Mouse (Mus musculus) cerebellum, postnatal 36 days (tissue): Measurements from ENCODE around the gene Wnk1.
A peak's percentile ranks its signal among the peaks of the same experiment; 100 is the strongest.
"Not testable (repeated sequence)": the region's sequence is repeated elsewhere in the genome, so short reads cannot be mapped to it uniquely, and the experiment has no call there.

Source experiments
- DNase-seq, 2 experiments: peaks; one replicate each; pipeline ENCODE4 v3.0.0; 2021 to 2022; ENCODE audit warnings: mixed read lengths in 2 of 2

Gene Wnk1

DNA sequence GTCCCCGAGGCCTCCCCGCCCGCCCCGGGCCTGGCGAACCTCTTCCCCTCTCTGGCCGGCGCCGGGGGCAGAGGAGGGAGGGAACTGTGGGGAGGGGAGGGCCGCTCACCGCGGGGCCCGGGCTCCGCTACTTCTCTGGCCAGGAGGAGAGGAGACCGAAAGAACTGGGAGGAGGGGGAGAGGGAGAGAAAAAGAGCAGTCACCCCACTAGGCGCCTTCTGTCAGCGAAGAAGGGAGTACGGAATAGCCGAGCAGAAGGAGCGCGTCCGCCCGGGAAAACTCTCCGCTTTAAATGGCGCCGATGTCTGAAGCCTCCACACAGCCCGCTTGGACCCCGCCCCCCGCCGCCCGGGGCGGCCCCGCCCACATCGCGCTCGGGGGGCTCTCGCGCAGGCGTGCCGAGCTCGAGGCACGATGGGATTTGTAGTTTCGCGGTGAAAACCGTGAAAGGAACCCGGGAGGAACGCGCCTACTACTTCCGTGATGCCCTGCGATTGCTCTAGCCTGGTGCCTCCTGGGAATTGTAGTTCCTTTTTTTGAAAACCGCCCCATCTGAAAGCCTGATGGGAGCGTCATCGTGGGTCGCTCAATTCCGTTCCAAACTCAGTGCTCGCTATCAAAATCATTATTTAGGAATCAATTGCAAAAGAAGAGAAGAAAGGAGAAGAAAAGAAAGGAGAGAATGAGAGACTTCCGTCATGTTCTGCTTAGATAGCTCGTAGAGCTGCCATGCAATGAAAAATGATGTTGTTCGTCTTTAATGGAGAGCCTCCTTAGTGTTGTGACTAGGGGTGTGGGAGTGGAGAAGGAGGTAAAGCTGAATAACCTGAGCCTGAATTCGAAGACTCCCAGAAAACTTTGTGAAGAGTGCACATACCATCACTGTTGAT is at the start of gene Wnk1:
Gene Wnk1, minus strand, starts transcription at position 307 of the 890 bp plus-strand sequence.
- DNase-seq, result peak; percentile 95 to 97

GRCm38 (mm10) chr6:120087041-120087440 is 48.6 kb upstream of the Wnk1 start:
- not testable (repeated sequence) for DNase-seq

GRCm38 (mm10) chr6:120085832-120086231 is 47.4 kb upstream of the Wnk1 start:
- DNase-seq, result no peak

DNA sequence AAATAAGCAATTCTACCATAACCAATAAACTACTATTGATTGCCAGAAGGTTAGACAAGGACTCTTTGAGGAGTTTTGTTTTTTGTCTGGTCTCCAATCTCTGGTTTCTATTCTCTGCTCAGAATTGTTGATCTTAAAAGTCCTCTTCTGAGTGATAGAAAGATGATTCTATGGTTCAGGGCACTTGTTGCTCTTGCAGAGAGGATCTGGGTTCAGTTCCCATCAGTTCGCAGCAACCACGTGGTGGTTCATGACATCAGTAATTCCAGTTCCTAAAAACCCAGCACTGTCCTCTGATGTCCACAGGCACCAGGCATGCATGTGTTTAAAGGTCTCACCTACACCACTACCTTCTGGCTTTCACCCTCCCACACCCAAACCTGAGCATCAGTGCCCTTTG is 46.5 kb upstream of the Wnk1 start:
- DNase-seq, result no peak

DNA sequence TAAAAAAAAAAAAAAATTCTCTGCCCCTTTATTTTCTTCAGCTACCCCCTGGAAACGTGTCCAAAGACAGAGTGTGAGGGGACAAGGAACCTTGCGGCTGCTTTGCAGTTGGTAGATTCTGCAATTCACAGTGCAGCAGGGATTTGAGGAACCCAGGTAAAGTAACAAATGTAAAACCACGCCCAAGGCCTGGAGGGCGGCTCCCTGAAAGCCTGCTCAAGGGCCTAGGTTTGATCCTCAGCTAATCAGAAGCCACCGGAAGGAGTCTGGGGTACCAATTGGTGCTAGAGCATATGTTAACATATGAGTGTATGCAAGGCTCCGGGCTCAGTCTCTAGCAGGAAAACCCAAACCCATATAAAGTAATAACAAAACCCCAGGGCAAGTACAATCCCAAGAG is 45.0 kb upstream of the Wnk1 start:
- DNase-seq, result no peak

DNA sequence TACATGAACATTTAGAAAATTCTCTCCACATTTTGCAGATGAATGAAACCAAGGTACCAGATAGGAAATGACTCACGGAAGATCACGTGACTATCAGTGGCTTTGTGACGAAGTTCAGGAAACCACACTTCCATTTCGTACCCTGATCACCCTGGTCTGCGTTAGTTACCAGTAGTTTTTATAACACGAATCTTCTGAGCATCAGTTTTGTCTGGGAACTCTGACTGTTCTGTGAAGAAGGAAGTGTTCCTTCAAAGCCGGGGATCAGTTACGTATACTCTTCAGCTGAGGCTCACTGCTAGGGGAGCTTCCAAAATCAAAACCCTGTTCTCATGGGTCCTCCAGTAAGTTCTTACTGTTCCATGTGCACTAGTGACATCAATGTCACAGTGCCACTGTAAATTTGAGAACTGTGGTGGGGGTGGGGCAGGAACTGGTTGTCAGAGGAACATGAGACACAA is 44.5 kb upstream of the Wnk1 start:
- DNase-seq, result no peak

DNA sequence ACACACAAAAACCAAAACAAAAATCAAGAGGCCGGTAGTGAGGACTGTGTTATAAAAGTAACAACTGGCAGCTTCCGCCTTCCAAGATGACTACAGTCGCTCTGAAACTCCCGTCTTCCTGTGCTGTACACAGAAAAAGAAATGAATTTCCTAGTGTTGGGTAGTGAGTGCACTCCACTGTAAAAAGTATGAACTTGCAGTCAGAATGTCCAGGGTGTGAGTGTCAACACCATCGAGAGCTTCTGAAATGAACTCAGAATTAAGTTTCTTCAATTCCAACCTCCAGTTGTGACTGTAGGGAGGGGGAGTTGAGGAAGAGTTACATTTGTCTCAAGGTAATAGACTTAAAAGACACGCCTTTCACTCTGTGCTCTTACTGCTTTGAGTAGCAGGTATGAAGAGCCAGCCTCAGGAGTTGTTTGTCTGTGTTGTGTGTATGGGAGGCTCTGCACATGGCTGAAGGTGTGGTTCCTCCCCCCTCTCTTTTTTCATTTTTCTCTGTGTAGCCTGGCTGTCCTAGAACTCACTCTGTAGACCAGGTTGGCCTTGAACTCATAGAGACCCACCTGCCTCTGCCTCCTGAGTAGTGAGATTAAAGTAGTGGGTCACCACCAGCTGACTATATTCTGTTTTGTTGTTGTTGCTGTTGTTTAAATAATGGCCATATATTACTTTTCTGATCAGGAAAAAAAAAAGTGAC is 43.9 kb upstream of the Wnk1 start:
- DNase-seq, result no peak

DNA sequence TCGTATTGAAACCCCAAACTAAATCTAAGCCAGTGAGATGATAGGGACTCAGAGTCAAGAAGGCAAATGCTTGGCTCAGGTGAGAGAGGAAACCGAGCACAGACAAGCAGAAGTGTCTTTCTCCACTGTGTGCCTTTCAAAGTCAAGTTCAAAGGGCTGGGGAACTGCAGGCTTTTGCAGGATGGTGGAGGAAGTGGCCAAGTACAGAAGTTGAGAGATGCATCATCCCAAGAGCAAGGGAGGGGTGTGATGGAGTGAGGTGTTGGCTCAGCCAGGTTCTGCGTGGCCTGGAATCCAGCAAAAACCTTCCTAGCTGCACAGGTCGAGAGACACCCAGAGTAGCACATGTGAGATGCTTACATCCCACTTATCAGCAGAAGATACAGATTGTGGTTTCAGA is 43.0 kb upstream of the Wnk1 start:
- DNase-seq, result no peak

GRCm38 (mm10) chr6:120079547-120079946 is 41.1 kb upstream of the Wnk1 start:
- DNase-seq, result no peak

GRCm38 (mm10) chr6:120076619-120077450 is 38.4 kb upstream of the Wnk1 start:
- no peak for DNase-seq

- DNase-seq, result no peak
Measured at GRCm38 (mm10) chr6:120072630-120073029, 34.2 kb upstream of the Wnk1 start.

GRCm38 (mm10) chr6:120069546-120069945 is 31.1 kb upstream of the Wnk1 start:
- no peak for DNase-seq

- no peak for DNase-seq
Measured at GRCm38 (mm10) chr6:120065552-120066177, 27.2 kb upstream of the Wnk1 start.

DNA sequence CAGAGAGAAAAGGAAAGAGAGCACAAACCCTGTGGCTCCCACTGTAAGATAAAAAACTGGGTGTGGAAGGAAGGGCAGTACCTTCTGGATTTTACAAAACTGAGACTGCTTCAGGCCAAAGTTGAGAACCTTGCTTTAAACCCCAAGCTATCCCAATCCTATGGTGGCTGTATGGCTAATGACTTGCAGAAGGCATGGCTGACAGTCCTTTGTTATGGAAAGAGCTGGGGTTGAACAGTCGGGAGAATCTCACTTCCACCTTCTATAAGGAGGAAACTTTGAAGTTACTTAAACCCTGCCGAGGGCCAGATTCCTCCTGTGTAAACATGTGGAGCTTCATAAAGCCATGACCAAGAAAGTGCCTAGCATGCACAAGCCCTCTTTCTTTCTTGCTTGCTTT is 26.2 kb upstream of the Wnk1 start:
- no peak for DNase-seq

- DNase-seq, result no peak
Measured at GRCm38 (mm10) chr6:120062934-120063333, 24.5 kb upstream of the Wnk1 start.

GRCm38 (mm10) chr6:120055666-120056540 is 17.4 kb upstream of the Wnk1 start:
- DNase-seq, result no peak

- no peak for DNase-seq
Measured at GRCm38 (mm10) chr6:120054412-120054811, 15.9 kb upstream of the Wnk1 start.

GRCm38 (mm10) chr6:120047705-120048292 is 9.3 kb upstream of the Wnk1 start:
- no peak for DNase-seq

GRCm38 (mm10) chr6:120045406-120045805 is 6.9 kb upstream of the Wnk1 start:
- no peak for DNase-seq

DNA sequence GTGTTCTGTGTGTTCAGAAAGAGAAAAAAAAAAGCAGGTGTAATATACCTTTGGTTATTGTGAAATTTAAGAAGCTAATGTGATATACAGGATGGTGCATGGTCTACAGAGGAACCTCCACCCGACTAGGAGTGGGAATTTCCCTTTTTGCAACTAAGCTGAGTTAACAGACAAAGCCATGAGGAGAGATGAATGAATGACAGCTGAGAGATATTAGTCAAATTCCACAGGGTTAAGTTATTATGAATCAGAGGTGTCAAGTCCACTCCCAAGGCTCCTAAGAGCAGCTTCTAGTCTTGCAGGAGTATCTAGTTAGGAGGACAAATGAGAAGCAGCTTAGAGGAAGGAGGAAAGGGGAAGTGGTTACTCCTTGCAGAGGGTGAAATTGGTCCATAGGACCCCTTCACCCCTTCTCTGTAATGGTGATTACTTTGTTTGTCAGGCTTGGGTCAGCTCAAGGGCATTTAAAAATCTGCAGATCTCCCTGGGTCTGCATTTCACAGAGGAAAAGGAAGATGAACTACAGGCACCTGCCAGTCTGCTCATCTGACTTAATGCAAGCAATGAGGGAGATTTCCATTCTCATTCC is 4.3 kb upstream of the Wnk1 start:
- no peak for DNase-seq

- no peak for DNase-seq
Measured at GRCm38 (mm10) chr6:120040557-120040857, 2.0 kb upstream of the Wnk1 start.
